Mouse (Mus musculus) midbrain, postnatal 0 days (tissue): ENCODE measurements around the gene Cnnm1. TPM values are rescaled to one million over a fixed set of nuclear protein-coding genes. Genes with fewer than 3 reads are reported as not detected.

ENCODE experiments used
- ATAC-seq: fragments of 200-750 bp; cut with Nextera tagmentation; 2 replicates; pipeline ENCODE4 v1.8.0; 2017; ENCODE audit warnings: moderate number of reproducible peaks, mild to moderate bottlenecking, moderate TSS enrichment, moderate library complexity; ENCODE audit not compliant: low FRiP score
- DNase-seq: peaks from one replicate; pipeline ENCODE4 v3.0.0-alpha.2; 2015; ENCODE audit warnings: low spot score
- H3K27ac ChIP-seq: fragments of 300-500 bp; sonication (generic); 2 replicates; pipeline ENCODE4 v1.5.1; 2014; ENCODE audit warnings: low read depth, mild to moderate bottlenecking, low read length, mixed read lengths
- H3K27me3 ChIP-seq: fragments of 300-500 bp; sonication (generic); 2 replicates; pipeline ENCODE4 v1.6.1; 2014; ENCODE audit warnings: low read length, control low read depth, mixed read lengths; ENCODE audit not compliant: insufficient read depth
- H3K36me3 ChIP-seq: fragments of 300-500 bp; sonication (generic); 2 replicates; pipeline ENCODE4 v1.6.1; 2014; ENCODE audit warnings: low read length, control low read depth, mixed read lengths; ENCODE audit not compliant: insufficient read depth
- H3K4me1 ChIP-seq: fragments of 300-500 bp; sonication (generic); 2 replicates; pipeline ENCODE4 v1.6.1; 2014; ENCODE audit warnings: mild to moderate bottlenecking, control low read depth, antibody characterized with exemption, low read length, mixed read lengths; ENCODE audit not compliant: insufficient read depth
- H3K4me2 ChIP-seq: fragments of 300-500 bp; sonication (generic); 2 replicates; pipeline ENCODE4 v1.6.1; 2014; ENCODE audit warnings: low read depth, mild to moderate bottlenecking, low read length, mixed read lengths; ENCODE audit not compliant: poor library complexity, severe bottlenecking
- H3K4me3 ChIP-seq: fragments of 300-500 bp; sonication (generic); 2 replicates; pipeline ENCODE4 v1.5.1; 2014; ENCODE audit warnings: low read depth, mild to moderate bottlenecking, low read length, moderate library complexity
- H3K9ac ChIP-seq: fragments of 300-500 bp; sonication (generic); replicated peaks from 2 replicates; pipeline ENCODE4 v1.6.1; 2014; ENCODE audit warnings: mild to moderate bottlenecking, low read length, moderate library complexity, mixed read lengths; ENCODE audit not compliant: poor library complexity, severe bottlenecking
- H3K9me3 ChIP-seq: fragments of 300-500 bp; sonication (generic); 2 replicates; pipeline ENCODE4 v1.6.1; 2016; ENCODE audit warnings: low read length, control low read depth
- CTCF ChIP-seq: IDR thresholded peaks from 2 replicates; pipeline ENCODE4 v1.5.1; 2016; ENCODE audit warnings: antibody characterized with exemption, mild to moderate bottlenecking
- WGBS: fragments of 180-500 bp; shearing (Covaris S2); extraction: QIAGEN DNeasy Blood & Tissue Kit; methylation state at CpG from one replicate; pipeline ENCODE4 v1.1.7; 2014; 5-methylcytosine and 5-hydroxymethylcytosine counted together
- polyA plus RNA-seq: library from polyadenylated mRNA; unstranded; fragments of >200 nt; fragmentation: Nextera tagmentation; extraction: Ambion mirVana; gene quantifications from 2 replicates; pipeline ENCODE4 v1.2.1, GENCODE M21; 2015
- total RNA-seq: library from RNA; depleted of rRNA; stranded (reverse); fragments of >200 nt; gene quantifications from 2 replicates; pipeline ENCODE4 v1.2.3, GENCODE M21; 2014

The Cnnm1 gene
- total and polyA plus RNA-seq, 2 experiments from 2014 or later, result 3.3 to 7.5 TPM

- no peaks in the 10 kb centered on the region for H3K9me3 ChIP-seq
- H3K4me3 ChIP-seq, result no peak overlapping the region
- no peaks in the 10 kb centered on the region for H3K27me3 ChIP-seq
- WGBS, result 83% methylated on average over 12 of the region's 12 CpGs
- H3K9ac ChIP-seq, result no peak overlapping the region
- no peak for TF ChIP-seq CTCF
- DNase-seq, result peak; percentile 19
- no peak overlapping the region for H3K4me2 ChIP-seq
- ATAC-seq, result no peak
- H3K36me3 ChIP-seq, result peaks cover 21% of the 10 kb centered on the region
- no peak overlapping the region for H3K27ac ChIP-seq
- H3K4me1 ChIP-seq, result no peaks in the 10 kb centered on the region
Observed at GRCm38 (mm10) chr19:43467927-43468685, 27.9 kb downstream of the Cnnm1 start.

GRCm38 (mm10) chr19:43469333-43469732 lies 29.1 kb downstream of the Cnnm1 start:
- Histone ChIP-seq H3K36me3 (peaks cover 21% of the 10 kb centered on the region), H3K27me3 (no peaks in the 10 kb centered on the region), H3K9ac (no peak overlapping the region), H3K4me2 (no peak overlapping the region), H3K4me1 (no peaks in the 10 kb centered on the region), H3K9me3 (no peaks in the 10 kb centered on the region), H3K4me3 (no peak overlapping the region), H3K27ac (no peak overlapping the region)
- ATAC-seq (no peak), DNase-seq (no peak)
- WGBS, result 60% methylated on average over 7 of the region's 7 CpGs
- no peak for TF ChIP-seq CTCF

GRCm38 (mm10) chr19:43472331-43472730 lies 32.1 kb downstream of the Cnnm1 start:
- no peak for TF ChIP-seq CTCF
- no peak overlapping the region for H3K9ac ChIP-seq
- no peak overlapping the region for H3K4me3 ChIP-seq
- peaks cover 21% of the 10 kb centered on the region for H3K36me3 ChIP-seq
- H3K27ac ChIP-seq, result no peak overlapping the region
- no peaks in the 10 kb centered on the region for H3K9me3 ChIP-seq
- no peak overlapping the region for H3K4me2 ChIP-seq
- no peaks in the 10 kb centered on the region for H3K27me3 ChIP-seq
- ATAC-seq, result no peak
- H3K4me1 ChIP-seq, result no peaks in the 10 kb centered on the region
- 62% methylated on average over 8 of the region's 8 CpGs for WGBS
- no peak for DNase-seq

GRCm38 (mm10) chr19:43472781-43473180 lies 32.5 kb downstream of the Cnnm1 start:
- ATAC-seq (no peak), DNase-seq (no peak)
- Histone ChIP-seq H3K4me3 (no peak overlapping the region), H3K27ac (no peak overlapping the region), H3K36me3 (peaks cover 21% of the 10 kb centered on the region), H3K27me3 (no peaks in the 10 kb centered on the region), H3K4me2 (no peak overlapping the region), H3K9ac (no peak overlapping the region), H3K9me3 (no peaks in the 10 kb centered on the region), H3K4me1 (no peaks in the 10 kb centered on the region)
- 92% methylated on average over 7 of the region's 7 CpGs for WGBS
- TF ChIP-seq CTCF, result no peak

GRCm38 (mm10) chr19:43475642-43476041 lies 35.4 kb downstream of the Cnnm1 start:
- 51% methylated on average over 2 of the region's 2 CpGs for WGBS
- ATAC-seq, result no peak
- no peaks in the 10 kb centered on the region for H3K27me3 ChIP-seq
- TF ChIP-seq CTCF, result no peak
- no peak overlapping the region for H3K27ac ChIP-seq
- no peak overlapping the region for H3K9ac ChIP-seq
- H3K4me3 ChIP-seq, result no peak overlapping the region
- no peak for DNase-seq
- H3K4me2 ChIP-seq, result no peak overlapping the region
- H3K36me3 ChIP-seq, result no peaks in the 10 kb centered on the region; the same call in 1 of the 2 replicates
- no peaks in the 10 kb centered on the region for H3K4me1 ChIP-seq
- no peaks in the 10 kb centered on the region for H3K9me3 ChIP-seq

- Histone ChIP-seq H3K9ac (no peak overlapping the region), H3K4me1 (no peaks in the 10 kb centered on the region), H3K27ac (no peak overlapping the region), H3K36me3 (no peaks in the 10 kb centered on the region; the same call in 1 of the 2 replicates), H3K4me3 (no peak overlapping the region), H3K4me2 (no peak overlapping the region), H3K27me3 (no peaks in the 10 kb centered on the region), H3K9me3 (no peaks in the 10 kb centered on the region)
- DNase-seq (no peak), ATAC-seq (no peak)
- WGBS, result 69% methylated on average over 7 of the region's 7 CpGs
- TF ChIP-seq CTCF, result no peak
Observed at GRCm38 (mm10) chr19:43476063-43476462, 35.8 kb downstream of the Cnnm1 start.
